Mouse (Mus musculus) urinary bladder, postnatal 10 days (tissue): ENCODE results near the gene Chd9.
"Not testable (repeated sequence)": the region's sequence is repeated elsewhere in the genome, so short reads cannot be mapped to it uniquely, and the experiment has no call there.

ENCODE experiments used
- DNase-seq: peaks from one replicate; pipeline ENCODE4 v3.0.0; 2022; ENCODE audit warnings: low spot score

Gene Chd9

DNA sequence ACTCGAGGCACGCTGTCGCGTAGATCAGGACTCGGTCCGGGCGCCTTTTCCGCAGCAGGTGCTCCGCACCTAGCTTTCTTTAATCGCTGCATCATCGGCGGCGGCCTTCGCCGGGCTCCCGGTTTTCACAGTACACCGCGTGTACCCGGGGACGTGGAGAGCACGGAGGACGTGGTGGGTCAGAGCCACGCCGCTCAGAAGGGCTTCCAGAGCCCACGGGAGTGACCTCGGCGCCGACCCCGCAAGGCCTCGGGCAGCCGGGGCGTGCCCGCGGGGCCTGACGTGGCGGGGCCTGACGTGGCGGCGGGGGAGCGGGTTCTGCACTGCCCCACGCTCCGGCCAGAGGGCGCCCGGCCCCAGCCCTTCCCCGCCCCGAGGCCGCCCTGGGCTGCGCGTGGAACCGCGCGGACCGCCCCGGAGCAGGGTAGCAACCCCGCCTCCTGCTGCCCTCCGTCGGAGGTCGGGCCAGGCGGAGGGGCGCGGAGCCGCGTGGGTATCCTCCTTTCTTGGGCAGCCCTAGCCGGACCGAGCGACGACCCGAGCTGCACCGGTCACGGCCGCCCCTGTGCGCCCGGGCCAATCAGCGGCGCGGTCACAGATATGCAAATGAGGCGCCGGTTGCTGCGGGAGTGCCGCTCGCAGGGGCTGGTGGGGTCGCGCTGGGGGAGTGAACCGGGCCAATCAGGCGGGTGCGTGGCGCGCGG is 79.8 kb downstream of the Chd9 start:
- DNase-seq = peak; percentile 91

DNA sequence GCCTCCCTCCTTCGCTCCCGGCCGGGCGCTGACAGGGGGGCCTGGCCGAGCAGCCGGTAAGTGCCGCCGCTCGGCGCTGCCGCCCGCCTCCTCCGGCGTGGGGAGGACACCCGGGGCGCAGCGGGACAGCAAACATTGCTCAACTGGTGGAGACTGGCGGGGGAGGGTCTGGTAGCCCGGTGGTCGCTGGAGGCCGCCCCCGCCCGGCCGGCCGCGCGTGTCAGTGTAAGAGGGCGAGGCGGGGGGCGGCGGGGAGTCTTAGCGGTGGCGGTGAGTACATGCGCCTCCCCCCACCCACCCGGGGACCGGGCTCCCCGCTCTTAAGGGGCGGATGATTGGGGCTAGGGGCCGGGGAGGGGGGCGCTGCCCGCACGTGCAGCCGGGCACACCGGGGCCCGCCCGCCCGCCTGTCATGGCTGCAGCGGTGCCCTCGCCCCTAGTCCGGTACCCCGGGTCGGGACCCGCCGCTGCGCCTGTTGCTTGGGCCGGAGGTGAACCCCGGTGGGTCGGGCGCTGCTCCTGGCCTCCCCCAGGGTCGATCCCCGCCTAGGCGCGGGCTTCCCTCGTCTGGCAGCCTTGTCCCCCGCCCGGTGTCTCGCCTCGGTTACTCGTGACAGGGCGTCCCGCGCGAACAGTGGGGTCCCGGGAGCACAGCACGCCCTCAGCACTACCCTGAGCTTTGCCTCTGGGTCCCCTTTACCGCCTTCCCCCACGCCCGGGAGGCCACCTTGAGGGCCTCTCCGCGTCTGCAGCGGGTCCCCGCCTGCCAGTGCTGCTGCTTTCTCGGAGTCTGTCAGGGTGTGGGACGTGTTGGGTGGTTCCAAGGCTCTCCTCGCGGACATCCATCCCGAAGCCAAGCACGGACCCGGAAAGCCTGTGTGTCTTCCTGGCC is 80.7 kb downstream of the Chd9 start:
- no peak for DNase-seq

DNA sequence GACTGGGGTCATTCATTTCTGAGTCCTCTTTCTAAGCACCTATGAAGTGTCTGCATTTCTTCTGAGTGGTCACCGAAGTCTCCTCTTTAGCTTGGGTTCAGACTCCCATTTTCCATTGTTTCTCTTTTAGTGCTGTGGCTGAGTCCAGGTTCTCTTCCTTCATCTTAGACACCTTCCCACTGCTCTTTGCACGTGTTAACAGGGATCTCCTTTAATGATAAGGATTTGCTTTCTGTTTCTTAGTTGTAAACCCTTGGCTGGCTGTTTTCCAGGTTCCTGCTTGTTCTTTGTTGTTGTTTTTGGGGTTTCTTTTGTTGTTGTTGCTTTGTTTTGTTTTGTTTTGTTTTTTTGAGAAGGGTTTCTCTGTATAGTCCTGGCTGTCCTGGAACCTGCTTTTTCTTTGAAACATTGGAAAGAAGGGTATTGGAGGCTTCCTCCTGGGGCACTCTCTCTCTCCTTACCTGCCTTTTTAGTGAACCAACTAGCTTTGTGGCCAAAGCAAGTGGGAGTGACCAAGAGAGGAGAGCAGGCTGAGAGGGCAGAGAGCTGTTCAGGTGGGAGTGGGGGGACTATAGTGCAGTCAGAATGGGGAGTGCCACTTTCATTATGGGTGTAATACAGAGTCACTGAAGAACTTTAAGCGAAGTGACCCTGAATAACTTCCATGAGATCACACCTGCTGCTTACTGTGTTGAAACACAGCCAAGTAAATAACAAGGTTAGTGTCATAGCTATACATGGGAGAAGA is 95.2 kb downstream of the Chd9 start:
- no peak for DNase-seq

DNA sequence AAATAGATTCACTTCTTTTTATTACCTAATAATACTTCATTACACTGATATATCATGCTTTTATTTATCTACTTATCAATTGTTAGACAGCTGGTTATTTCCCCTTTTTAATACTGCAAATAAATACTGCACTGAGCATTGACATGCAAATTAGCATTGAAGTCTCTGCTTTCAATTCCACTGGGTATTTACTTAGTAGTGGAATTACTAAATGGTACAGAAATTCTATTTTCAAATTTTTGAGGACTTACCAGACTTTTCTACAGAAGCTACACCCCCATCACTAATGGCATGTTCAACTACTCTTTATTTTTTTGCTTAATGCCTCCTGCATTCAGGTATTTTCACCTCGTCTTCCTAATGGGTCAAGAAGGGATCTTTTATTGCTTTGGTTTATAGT is 100.3 kb downstream of the Chd9 start:
- no peak for DNase-seq

DNA sequence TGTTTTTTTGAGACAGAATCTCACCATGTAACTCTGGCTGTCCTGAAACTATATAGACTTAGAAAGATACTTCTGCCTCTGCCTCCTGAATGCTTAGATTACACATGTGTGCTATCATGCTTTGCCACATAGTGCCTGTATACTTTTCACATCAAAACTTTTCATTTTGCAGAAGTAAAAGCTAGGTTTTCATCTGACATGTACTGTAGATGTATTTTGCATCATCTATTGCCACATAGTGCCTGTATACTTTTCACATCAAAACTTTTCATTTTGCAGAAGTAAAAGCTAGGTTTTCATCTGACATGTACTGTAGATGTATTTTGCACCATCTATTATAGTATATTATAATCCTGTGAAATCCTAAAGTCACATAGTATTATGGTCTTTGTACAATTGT is 102.0 kb downstream of the Chd9 start:
- not testable (repeated sequence) for DNase-seq

DNA sequence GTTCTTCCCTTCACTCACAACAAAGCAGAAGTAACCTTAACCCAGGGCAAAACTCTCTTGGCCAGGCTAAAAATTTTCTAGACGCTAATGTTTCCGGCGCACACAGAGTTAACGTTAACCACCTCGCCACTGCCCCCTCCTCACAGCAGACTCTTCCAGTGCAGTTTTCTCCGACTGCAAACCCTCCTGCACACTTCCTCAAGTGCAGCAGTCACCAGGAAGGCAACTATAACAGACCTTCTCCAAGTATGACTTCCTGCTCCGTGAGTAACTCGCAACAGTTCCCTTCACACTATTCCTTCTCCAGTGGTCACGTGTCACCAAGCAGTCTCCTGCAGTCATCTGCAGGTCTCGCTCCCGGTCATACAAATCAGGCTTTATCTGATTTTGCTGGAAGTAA is 104.8 kb downstream of the Chd9 start:
- DNase-seq = no peak

DNA sequence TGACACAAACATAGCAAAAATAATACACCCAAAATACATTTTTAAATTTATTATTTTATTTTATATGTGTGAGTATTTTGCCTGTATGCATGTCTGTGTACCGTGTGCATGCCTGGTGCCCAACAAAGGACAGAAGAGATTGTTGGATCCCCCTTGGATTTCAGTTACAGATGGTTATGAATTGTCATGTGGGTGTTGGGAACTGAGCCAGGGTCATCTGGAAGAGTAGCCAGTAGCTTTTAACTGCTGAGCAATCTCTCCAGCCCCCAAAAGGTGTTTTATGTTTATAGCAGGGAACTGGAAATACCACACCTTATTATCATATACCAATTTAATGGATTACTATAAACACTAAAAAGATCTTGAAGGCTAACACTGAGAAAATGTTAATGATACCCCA is 106.6 kb downstream of the Chd9 start:
- no peak for DNase-seq

DNA sequence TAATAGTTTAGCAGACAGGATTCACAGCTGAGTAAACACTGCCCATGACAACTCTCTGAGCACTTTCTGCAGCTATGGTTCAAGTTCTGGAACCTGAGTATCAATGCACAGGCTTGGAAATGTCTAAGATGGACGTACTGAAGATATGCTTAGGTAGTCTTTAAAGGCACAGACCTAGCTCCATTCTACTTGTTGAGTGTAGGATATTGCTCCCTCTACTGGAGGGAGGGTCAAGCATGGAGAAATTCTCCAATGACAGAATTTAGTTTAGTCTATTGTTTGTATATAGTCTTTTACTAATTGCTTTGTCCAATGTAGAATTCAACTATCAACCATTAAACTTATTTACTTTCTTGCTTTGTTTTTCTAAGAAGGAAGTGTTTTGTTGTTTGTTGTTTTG is 108.7 kb downstream of the Chd9 start:
- no peak for DNase-seq

DNA sequence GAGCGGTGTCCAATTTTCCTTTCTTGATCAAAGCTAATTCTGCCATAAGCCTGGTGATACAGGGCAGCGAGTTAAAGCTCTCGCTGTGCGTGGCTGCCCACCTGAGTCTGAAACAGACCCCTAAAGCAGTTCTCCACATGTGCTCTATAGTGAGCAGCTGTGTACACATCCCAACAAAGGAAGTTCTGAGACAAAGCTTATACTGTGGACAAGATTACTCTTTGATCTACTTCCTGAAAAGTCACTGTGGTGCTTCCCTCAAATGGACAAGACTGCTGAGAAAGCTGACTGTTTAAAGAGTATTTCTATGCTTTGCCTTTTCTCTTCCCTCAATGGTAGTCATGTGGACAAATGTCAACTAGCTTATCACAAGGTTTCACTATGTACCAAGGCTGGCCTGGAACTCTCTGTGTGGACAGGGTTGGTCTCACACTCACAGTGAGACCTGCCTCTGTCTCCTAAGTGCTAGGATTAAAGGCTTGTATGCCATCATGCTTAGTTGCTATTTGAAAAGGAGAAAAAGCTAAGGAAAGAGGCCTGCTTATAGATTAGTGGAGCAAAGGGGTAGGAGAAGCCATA is 110.3 kb downstream of the Chd9 start:
- no peak for DNase-seq

DNA sequence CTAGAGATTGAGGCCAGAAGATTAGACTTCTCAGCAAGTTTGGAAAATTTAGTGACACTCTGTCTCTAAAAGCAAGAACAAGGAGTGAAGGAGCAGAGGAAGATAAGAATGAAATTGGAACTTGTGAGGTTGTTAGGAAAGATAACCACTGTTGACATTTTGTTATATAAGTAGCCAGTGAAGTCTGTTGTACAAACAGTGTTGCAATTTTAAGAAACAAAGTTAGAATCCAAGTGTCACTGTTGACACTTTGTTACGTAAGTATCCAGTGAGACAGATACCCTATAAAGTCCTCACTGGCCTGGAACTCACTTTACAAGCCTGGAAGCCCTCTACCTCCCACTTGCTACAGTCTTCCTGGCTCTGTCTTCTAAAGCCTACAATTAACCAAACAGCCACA is 111.7 kb downstream of the Chd9 start:
- DNase-seq = no peak

DNA sequence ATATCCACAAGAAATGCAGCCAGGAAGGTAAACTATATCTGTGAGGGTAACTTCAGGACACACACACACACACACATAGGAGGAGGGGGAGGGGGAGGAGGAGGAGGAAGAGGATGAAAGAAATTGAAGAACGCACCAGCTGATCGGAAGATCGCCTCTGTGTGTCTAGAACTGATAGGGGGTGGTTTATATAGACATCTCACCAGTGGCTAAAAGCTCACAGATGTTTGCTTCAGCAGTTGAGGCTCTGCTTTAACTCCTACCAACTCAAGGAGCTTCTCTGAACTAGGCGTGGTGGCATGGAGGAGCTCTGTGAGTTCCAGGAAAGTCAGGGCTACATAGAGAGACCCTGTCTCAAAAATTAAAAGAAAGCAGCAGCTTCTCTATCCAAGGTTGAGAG is 115.6 kb downstream of the Chd9 start:
- no peak for DNase-seq

DNA sequence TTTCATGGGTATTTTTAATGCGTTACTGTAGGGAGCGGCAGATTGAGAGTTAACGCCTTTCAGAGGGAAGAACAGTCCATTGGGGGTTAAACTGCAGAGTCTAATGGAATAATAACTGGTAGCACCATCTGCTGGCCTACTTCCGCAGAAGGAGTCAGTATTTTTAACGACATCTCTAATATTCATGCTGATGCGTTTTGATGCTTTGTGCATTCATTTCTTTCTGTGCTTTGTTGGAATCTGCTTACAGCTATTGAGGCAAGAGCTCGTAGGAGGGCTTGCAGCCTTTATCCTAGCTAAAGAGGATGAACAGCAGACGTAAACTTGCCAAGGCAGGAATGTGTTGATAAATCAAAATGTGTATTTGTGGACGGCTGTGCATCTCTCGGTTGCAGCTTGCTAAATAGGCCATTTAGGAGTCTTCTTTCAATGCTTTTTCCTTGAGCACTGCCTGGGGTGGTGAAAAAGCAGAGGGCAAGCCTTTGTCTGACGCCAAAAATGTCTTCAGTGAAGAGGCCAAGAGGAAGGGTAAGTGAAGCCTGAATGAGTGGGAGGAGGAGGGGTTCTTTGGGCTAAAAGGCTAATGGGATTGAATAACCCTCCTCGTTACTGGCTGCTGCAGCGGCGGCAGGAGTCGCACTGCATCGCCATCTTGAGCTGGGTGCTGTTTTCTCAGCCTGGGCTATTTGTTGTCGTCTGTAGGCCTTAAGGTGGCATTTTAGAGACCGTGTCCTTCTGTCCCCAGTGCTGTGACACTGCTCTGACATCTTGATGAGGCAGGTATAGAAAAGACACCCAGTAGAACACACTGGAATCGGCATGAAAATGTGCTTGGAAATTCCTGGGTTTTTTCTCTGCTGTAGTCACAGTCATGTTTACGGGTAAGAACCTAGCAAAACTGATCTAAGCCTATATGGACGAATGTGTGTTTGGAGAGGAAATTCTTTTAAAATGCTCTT is 126.9 kb downstream of the Chd9 start:
- DNase-seq = no peak

DNA sequence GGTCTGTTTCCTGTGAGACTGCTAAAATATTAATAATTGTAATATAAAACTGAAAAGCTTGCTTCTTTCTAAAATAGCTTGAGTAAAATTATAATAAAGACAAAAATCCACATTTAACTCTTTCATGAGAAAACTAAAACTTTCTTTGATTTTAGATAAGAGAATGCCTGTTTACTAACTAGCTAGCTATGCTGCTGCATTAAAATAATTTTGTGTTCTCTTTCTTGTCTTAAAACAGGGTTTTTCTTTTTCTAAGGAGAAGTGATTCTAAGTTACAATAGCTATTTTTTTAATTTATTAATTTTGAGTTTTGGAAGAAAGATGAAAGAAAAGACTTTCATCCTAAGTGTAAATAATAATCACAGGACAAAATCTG is 127.6 kb downstream of the Chd9 start:
- DNase-seq = no peak

DNA sequence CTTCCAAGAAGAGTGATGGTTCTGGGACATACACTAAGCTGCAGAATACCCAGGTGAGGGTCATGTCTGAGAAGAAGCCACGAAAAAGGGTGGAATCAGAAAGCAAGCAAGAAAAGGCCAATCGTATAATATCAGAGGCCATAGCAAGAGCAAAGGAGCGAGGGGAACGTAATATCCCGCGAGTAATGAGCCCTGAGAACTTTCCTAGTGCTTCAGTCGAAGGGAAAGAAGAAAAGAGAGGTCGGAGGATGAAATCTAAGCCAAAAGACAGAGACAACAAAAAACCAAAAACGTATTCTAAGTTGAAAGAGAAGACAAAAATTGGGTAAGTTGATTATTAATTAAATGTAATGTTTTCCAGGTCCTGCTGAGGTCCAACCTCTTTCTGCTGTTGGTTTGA is 128.2 kb downstream of the Chd9 start:
- DNase-seq = no peak

DNA sequence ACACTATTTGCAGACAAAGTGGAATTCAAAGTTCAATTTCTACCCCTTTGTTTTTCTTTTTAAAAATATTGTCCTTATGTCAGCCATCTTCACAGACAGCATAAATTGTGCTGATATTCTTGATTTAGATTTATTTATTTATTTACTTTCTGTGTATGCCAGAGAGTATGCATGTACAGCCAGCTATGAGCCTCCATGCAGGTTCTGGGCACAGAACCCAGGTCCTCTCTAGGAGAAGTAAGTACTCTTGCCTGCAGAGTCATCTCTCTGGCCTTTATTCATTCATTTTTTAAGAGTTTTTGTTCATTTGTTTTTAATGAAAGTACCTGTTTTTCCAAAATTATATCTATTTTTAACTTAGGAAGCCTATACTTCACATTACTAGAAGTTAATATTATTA is 129.6 kb downstream of the Chd9 start:
- no peak for DNase-seq

DNA sequence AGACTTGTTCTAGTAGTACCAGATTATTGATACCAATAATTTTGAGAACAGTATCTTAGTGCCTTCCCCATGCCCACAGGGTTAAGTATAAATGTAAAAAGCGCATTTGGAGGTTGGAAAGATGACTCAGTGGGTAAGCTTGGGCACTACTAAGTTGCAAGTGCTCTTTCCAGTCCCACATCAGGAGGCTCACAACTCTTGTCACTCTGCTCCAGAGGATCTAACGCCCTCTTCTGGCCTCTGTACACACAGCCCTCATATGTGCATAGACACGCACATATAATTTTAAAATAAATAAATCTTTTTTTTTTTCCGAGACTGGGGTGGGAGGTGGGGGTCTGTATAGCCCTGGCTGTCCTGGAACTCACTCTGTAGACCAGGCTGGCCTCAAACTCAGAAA is 131.6 kb downstream of the Chd9 start:
- DNase-seq = no peak

DNA sequence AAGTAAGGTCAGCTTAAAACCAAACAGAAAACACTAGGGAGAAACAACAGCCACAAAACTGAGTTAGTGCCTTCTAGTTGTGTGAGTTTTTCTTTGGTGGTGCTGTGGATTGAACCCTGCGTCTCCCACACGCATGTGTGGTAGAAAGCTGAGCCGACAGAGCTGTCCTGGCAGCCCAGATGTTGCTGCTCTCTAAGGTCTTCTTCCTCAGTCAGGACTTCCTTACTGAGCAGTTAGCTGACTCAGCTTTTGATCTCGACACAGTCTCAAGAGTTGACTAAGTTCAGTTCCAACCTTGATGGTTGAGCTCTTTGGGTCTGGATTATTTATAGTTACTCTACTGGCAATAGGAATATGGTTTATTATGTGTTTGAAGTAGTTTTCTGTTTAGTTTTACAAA is 133.5 kb downstream of the Chd9 start:
- DNase-seq = no peak

DNA sequence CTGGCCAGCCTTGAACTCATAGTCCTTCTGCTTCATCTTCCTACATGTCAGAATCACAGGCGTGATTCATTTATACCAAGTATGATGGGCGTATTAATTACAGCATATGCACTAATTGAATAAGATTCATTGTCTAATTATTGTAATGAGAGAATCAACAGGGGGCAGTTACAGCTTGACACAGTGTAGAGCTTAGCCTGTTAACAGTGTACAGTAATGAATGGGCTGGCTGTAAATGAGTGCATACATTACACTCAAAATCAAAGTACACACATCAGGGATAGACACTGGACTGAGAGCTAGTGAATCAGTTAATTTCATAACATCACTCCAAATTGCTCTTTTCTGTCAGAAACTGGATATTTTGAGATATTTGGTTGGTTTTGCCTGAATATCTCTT is 135.9 kb downstream of the Chd9 start:
- DNase-seq = no peak

DNA sequence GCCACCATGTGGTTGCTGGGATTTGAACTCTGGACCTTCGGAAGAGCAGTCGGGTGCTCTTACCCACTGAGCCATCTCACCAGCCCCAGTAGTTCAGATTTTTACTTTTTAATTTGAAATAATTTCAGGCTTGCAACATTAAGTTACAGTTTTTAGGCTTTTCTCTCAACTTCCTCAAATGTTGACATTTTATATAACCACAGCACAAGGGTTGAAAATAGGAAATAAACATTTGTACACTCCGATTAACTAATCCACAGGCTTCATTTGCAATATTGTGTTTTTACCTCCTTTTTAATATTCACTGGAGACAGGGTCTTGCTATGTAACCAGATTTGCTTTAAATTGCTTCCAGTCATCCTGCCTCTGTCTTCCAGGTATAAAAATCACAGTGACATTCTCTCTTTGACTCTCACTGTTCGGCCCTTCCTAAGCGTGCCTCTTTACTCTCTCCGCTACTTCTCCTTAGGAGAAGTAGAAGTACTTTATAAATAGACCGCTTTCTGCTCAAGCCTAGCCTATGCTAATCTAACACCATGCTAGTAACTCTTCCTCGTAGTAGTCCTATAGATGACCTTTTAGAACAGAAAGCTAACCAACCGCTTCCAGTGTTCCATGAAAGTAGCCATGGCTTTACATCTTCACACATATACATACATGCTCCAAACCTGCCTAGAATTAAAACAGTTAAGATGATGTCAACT is 137.5 kb downstream of the Chd9 start:
- no peak for DNase-seq

DNA sequence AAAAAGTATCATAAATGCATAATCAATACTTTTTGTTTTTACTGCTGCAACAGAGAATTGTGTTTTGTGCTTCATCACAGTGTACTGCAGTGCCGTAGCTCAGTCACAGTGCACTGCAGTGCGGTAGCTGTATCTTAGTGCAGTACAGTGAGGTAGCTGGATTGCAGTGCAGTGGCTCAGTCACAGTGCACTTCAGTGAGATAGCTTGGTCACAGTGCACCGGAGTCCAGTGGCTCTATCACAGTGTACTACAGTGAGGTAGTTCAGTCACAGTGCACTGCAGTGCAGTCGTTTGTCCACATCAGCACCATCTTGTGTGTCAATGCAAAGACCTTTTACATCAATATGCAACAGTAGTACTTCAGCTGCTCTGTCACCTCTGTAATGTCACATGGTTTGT is 140.2 kb downstream of the Chd9 start:
- no peak for DNase-seq

DNA sequence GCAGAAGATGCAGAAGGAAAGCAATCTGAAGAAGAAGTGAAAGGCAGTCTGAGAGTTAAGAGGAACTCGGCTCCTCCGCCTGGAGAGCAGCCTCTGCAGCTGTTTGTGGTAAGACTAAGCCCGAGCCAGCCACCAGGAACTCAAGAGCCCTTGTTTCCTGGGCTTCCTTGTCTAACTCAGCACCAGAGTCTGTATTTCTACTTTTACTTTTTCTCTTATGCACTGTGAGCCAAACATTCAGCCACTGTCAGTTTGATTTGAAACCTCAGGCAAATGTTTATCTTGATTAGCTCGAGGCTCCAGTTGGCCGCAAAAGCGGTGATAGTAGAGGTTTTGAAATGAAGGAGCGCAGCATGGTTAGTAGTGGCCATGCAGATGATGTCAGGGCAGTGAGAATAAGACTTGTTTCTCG is 148.8 kb downstream of the Chd9 start:
- no peak for DNase-seq
